Mouse (Mus musculus) CH12.LX (cell line): ENCODE measurements around the gene Ppm1n.

ENCODE experiments used
- MAFK ChIP-seq: IDR thresholded peaks from 2 replicates; pipeline ENCODE4 v1.6.1; 2011; ENCODE audit warnings: low read length, improper control_type of control experiment; ENCODE audit not compliant: insufficient replicate concordance
- RAD21 ChIP-seq: IDR thresholded peaks from 2 replicates; pipeline ENCODE4 v1.6.1; 2011; ENCODE audit warnings: low read depth, mild to moderate bottlenecking, low read length, improper control_type of control experiment, moderate library complexity

DNA sequence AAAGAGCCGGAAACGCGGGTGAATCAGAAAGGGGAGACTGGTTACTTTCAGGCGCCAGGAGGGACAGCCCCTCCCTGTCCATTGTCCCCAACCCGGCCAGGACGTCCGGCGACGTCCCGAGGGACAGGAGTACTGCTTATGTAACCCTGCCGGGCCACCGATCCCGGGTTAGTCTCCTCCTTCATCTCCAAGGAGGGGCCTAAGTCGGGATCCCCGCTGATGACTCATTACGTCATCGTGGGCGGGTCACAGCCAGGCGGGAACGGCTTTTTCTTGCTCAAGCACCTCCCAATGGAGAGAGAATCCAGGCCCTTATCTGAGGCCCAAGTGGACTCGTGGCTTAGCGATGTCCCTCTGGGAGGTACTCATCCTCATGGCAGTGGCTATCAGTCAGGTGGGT is 47.3 kb upstream of the Ppm1n start:
- TF ChIP-seq MAFK (no peak), RAD21 (no peak)
